Mouse (Mus musculus) myocyte (in vitro differentiated cells): ENCODE results near the gene Gcnt3. TPM values are rescaled to one million over a fixed set of nuclear protein-coding genes. Genes with fewer than 3 reads are reported as not detected.

ENCODE experiments used
- H3K27me3 ChIP-seq: one replicate; pipeline ENCODE4 v1.6.1; 2011; ENCODE audit not compliant: control insufficient read depth, insufficient read depth, insufficient read length
- H3K36me3 ChIP-seq: one replicate; pipeline ENCODE4 v1.6.1; 2011; ENCODE audit not compliant: control insufficient read depth, insufficient read depth
- H3K4me2 ChIP-seq: one replicate; pipeline ENCODE4 v1.6.1; 2011; ENCODE audit warnings: low read depth, control low read depth
- H3K4me3 ChIP-seq: one replicate; pipeline ENCODE4 v1.5.1; 2011; ENCODE audit warnings: mild to moderate bottlenecking, control low read depth, moderate library complexity
- H3K79me2 ChIP-seq: one replicate; pipeline ENCODE4 v1.6.1; 2011; ENCODE audit not compliant: control insufficient read depth, insufficient read depth
- H3ac ChIP-seq: one replicate; pipeline ENCODE4 v1.6.1; 2011; ENCODE audit not compliant: control insufficient read depth, insufficient read length
- CEBPB ChIP-seq: IDR thresholded peaks from 2 replicates; pipeline ENCODE4 v1.6.1; 2011; ENCODE audit warnings: mild to moderate bottlenecking, moderate library complexity; ENCODE audit not compliant: poor library complexity, insufficient read depth, severe bottlenecking
- E2F4 ChIP-seq: IDR thresholded peaks from one replicate; pipeline ENCODE4 v1.6.1; 2011; ENCODE audit warnings: mild to moderate bottlenecking, control low read depth, moderate library complexity; ENCODE audit not compliant: insufficient read depth
- MAX ChIP-seq: IDR thresholded peaks from one replicate; pipeline ENCODE4 v1.6.1; 2011; ENCODE audit warnings: low read depth, mild to moderate bottlenecking, control low read depth
- MYOD1 ChIP-seq, 3 experiments: IDR thresholded peaks; one replicate each; pipeline ENCODE4 v1.6.1; 2011; ENCODE audit warnings: control low read depth in 2 of 3, low read depth in 2 of 3, mild to moderate bottlenecking in 2 of 3, moderate library complexity in 1 of 3; ENCODE audit not compliant: insufficient read length in 2 of 3, control insufficient read depth in 1 of 3
- MYOG ChIP-seq, 3 experiments: IDR thresholded peaks; one replicate each; pipeline ENCODE4 v1.6.1; 2011; ENCODE audit warnings: control low read depth in 2 of 3, low read depth in 2 of 3, mild to moderate bottlenecking in 2 of 3; ENCODE audit not compliant: insufficient read length in 2 of 3, control insufficient read depth in 1 of 3, insufficient read depth in 1 of 3
- POLR2A ChIP-seq: IDR thresholded peaks from one replicate; pipeline ENCODE4 v1.6.1; 2011; ENCODE audit warnings: low read depth, mild to moderate bottlenecking, control low read depth, moderate library complexity; ENCODE audit not compliant: insufficient read length
- POLR2AphosphoS2 ChIP-seq: IDR thresholded peaks from one replicate; pipeline ENCODE4 v1.6.1; 2011; ENCODE audit warnings: low read depth, control low read depth; ENCODE audit not compliant: insufficient read length
- REST ChIP-seq: IDR thresholded peaks from one replicate; pipeline ENCODE4 v1.6.1; 2011; ENCODE audit warnings: mild to moderate bottlenecking, control low read depth, moderate library complexity; ENCODE audit not compliant: insufficient read depth, insufficient read length
- SRF ChIP-seq: IDR thresholded peaks from one replicate; pipeline ENCODE4 v1.6.1; 2011; ENCODE audit warnings: low read depth; ENCODE audit not compliant: control insufficient read depth, insufficient read length
- TCF12 ChIP-seq: IDR thresholded peaks from one replicate; pipeline ENCODE4 v1.6.1; 2011; ENCODE audit warnings: mild to moderate bottlenecking, control low read depth; ENCODE audit not compliant: poor library complexity, insufficient read depth, severe bottlenecking
- TCF3 ChIP-seq: IDR thresholded peaks from one replicate; pipeline ENCODE4 v1.6.1; 2011; ENCODE audit warnings: low read depth, control low read depth; ENCODE audit not compliant: insufficient read length
- USF1 ChIP-seq: IDR thresholded peaks from one replicate; pipeline ENCODE4 v1.6.1; 2011; ENCODE audit warnings: low read depth, mild to moderate bottlenecking, control low read depth, moderate library complexity
- polyA plus RNA-seq: library from polyadenylated mRNA; unstranded; fragments of >200 nt; fragmentation: generic; extraction: Trizol; gene quantifications from one replicate; pipeline ENCODE4 v1.2.1, GENCODE M21; 2012; ENCODE audit warnings: missing spikeins

Gcnt3 gene
- polyA plus RNA-seq, 1 experiment, result 0.05 TPM

DNA sequence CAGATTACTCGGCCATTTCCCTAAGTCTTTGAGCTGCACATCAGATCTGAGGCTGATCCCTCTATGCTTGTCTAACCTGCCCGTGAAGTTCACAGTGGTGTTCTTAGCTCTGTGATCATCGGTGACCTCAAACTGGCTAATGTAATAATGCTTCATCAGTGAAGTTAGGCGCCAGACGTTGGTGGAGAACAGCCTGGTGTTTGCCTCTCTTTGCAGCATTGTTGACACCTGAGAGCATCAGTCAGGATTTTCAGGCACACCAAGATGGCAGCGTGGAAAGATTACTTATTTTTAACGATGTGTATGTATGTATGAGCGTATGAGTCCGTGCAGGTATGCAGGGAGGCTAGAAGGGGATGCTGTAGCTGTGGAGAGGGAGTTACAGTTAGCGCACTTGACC, 51.8 kb downstream of the Gcnt3 start:
- no peak overlapping the region for H3K4me2 ChIP-seq
- H3K36me3 ChIP-seq, result no peaks in the 10 kb centered on the region
- TF ChIP-seq MYOG (IDR thresholded peaks at IDR 0.05; ENCODE audit: control insufficient read depth in 1 of 3, insufficient read depth in 1 of 3, insufficient read length in 2 of 3, low read depth in 2 of 3) (no peak), REST (no peak), CEBPB (no peak), MYOD1 (IDR thresholded peaks at IDR 0.05; ENCODE audit: control insufficient read depth in 1 of 3, insufficient read length in 2 of 3, low read depth in 2 of 3) (no peak), E2F4 (no peak), POLR2A (no peak), USF1 (no peak), SRF (no peak), POLR2AphosphoS2 (no peak), TCF3 (no peak), TCF12 (no peak), MAX (no peak)
- H3K27me3 ChIP-seq, result peaks cover 17% of the 10 kb centered on the region
- H3ac ChIP-seq, result no peak overlapping the region
- no peak overlapping the region for H3K4me3 ChIP-seq
- peaks cover 15% of the 10 kb centered on the region for H3K79me2 ChIP-seq

DNA sequence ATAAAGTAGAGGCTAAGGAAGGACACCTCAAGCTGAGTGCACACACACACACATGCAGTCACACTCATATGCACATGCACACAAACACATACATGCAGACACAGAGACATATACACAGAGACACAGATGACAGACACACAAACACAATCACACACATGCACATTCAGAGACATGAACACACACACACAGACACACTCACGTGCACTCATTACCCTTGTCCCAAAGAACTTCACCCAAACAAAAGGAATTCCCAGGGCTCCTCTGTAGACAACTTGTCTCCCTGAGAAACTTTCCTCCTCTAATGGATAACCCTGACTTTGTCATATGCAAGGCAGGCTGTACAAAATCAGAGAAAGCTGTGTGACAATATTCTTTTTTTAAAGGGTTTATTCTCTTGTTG, 52.4 kb downstream of the Gcnt3 start:
- no peaks in the 10 kb centered on the region for H3K36me3 ChIP-seq
- H3K4me2 ChIP-seq, result no peak overlapping the region
- no peak for TF ChIP-seq POLR2A
- TF ChIP-seq E2F4, result no peak
- TF ChIP-seq MYOG (IDR thresholded peaks at IDR 0.05; ENCODE audit: control insufficient read depth in 1 of 3, insufficient read depth in 1 of 3, insufficient read length in 2 of 3, low read depth in 2 of 3), result no peak
- no peak for TF ChIP-seq TCF3
- TF ChIP-seq MAX, result no peak
- no peak for TF ChIP-seq CEBPB
- no peak for TF ChIP-seq TCF12
- TF ChIP-seq POLR2AphosphoS2, result no peak
- TF ChIP-seq SRF, result no peak
- TF ChIP-seq REST, result no peak
- no peak for TF ChIP-seq USF1
- TF ChIP-seq MYOD1 (IDR thresholded peaks at IDR 0.05; ENCODE audit: control insufficient read depth in 1 of 3, insufficient read length in 2 of 3, low read depth in 2 of 3), result no peak
- peaks cover 10% of the 10 kb centered on the region for H3K79me2 ChIP-seq
- H3ac ChIP-seq, result no peak overlapping the region
- H3K4me3 ChIP-seq, result no peak overlapping the region
- H3K27me3 ChIP-seq, result peaks cover 17% of the 10 kb centered on the region

Other genes with a start within 250 kb of the Gcnt3 start
- gene Bnip2, start 48.6 kb downstream of the Gcnt3 start, polyA plus RNA-seq, result 96.8 TPM
- 71.1 TPM for gene Gtf2a2, start 25.5 kb downstream of the Gcnt3 start, polyA plus RNA-seq
- 0.20 TPM for gene Fam81a, start 104.5 kb upstream of the Gcnt3 start, polyA plus RNA-seq
- gene Myo1e, start 169.3 kb upstream of the Gcnt3 start, polyA plus RNA-seq, result 26.5 TPM